Mouse (Mus musculus): Measurements from ENCODE around the gene Snx30. TPM values are rescaled to one million over a fixed set of nuclear protein-coding genes. Genes with fewer than 3 reads are reported as not detected.

Snx30 gene
- polyA plus RNA-seq, 1 experiment from 2014 or later, result 3.5 TPM

GRCm38 (mm10) chr4:59780568-59780967 is 25.1 kb upstream of the Snx30 start:
- TF ChIP-seq CTCF (IDR thresholded peaks at IDR 0.05; ENCODE audit: low read depth) (peak; percentile 76), EP300 (optimal IDR thresholded peaks at IDR 0.05) (no peak)
- Histone ChIP-seq H3K27ac (replicated peaks) (no peak overlapping the region), H3K9me3 (ENCODE audit: control insufficient read depth, low read length) (no peaks in the 10 kb centered on the region), H3K4me2 (replicated peaks; ENCODE audit: low read depth) (no peak overlapping the region), H3K4me1 (replicated peaks; ENCODE audit: control insufficient read depth, insufficient read depth) (peaks cover 3% of the 10 kb centered on the region; the same call in 1 of the 2 replicates), H3K27me3 (ENCODE audit: control insufficient read depth, insufficient read depth, low read length) (no peaks in the 10 kb centered on the region), H3K36me3 (ENCODE audit: control insufficient read depth, insufficient read depth, low read length) (no peaks in the 10 kb centered on the region), H3K9ac (ENCODE audit: low read length) (no peak overlapping the region), H3K4me3 (ENCODE audit: low read depth, low read length) (no peak overlapping the region)
- 7% methylated on average over 1 of the region's 1 CpGs for WGBS
- DNase-seq (ENCODE audit: low spot score), result no peak
- no peak for ATAC-seq (ENCODE audit: low FRiP score, low TSS enrichment)

GRCm38 (mm10) chr4:59782853-59783684 is 22.6 kb upstream of the Snx30 start:
- no peak for TF ChIP-seq CTCF (IDR thresholded peaks at IDR 0.05; ENCODE audit: low read depth)
- no peak for TF ChIP-seq EP300 (optimal IDR thresholded peaks at IDR 0.05)
- Histone ChIP-seq H3K36me3 (ENCODE audit: control insufficient read depth, insufficient read depth, low read length) (no peaks in the 10 kb centered on the region), H3K27me3 (ENCODE audit: control insufficient read depth, insufficient read depth, low read length) (no peaks in the 10 kb centered on the region), H3K9me3 (ENCODE audit: control insufficient read depth, low read length) (no peaks in the 10 kb centered on the region), H3K27ac (replicated peaks) (peak overlapping the region; percentile 76), H3K9ac (ENCODE audit: low read length) (peak overlapping the region; percentile 80), H3K4me2 (replicated peaks; ENCODE audit: low read depth) (peak overlapping the region; percentile 79), H3K4me1 (replicated peaks; ENCODE audit: control insufficient read depth, insufficient read depth) (peaks cover 3% of the 10 kb centered on the region; the same call in 1 of the 2 replicates), H3K4me3 (ENCODE audit: low read depth, low read length) (peak overlapping the region; percentile 98)
- under 1% methylated on average over 47 of the region's 47 CpGs for whole genome bisulfite sequencing
- DNase-seq (ENCODE audit: low spot score), result no peak
- peak; percentile 55; the same call in 1 of the 2 replicates for ATAC-seq (ENCODE audit: low FRiP score, low TSS enrichment)

- H3K27ac ChIP-seq (replicated peaks), result peak overlapping the region; percentile 76
- DNase-seq (ENCODE audit: low spot score) (peak; percentile 96), ATAC-seq (ENCODE audit: low FRiP score, low TSS enrichment) (peak; percentile 97)
- no peaks in the 10 kb centered on the region for H3K36me3 ChIP-seq (ENCODE audit: control insufficient read depth, insufficient read depth, low read length)
- TF ChIP-seq CTCF (IDR thresholded peaks at IDR 0.05; ENCODE audit: low read depth), result peak; percentile 18; the same call in 1 of the 2 replicates
- no peak for TF ChIP-seq EP300 (optimal IDR thresholded peaks at IDR 0.05)
- no peaks in the 10 kb centered on the region for H3K9me3 ChIP-seq (ENCODE audit: control insufficient read depth, low read length)
- peak overlapping the region; percentile 80 for H3K9ac ChIP-seq (ENCODE audit: low read length)
- H3K27me3 ChIP-seq (ENCODE audit: control insufficient read depth, insufficient read depth, low read length), result no peaks in the 10 kb centered on the region
- WGBS, result under 1% methylated on average over 36 of the region's 36 CpGs
- H3K4me2 ChIP-seq (replicated peaks; ENCODE audit: low read depth), result peak overlapping the region; percentile 79
- H3K4me1 ChIP-seq (replicated peaks; ENCODE audit: control insufficient read depth, insufficient read depth), result peaks cover 3% of the 10 kb centered on the region; the same call in 1 of the 2 replicates
- peak overlapping the region; percentile 98 for H3K4me3 ChIP-seq (ENCODE audit: low read depth, low read length)
Measured at GRCm38 (mm10) chr4:59783685-59784279, 21.9 kb upstream of the Snx30 start.

- no peak for ATAC-seq (ENCODE audit: low FRiP score, low TSS enrichment)
- Histone ChIP-seq H3K9ac (ENCODE audit: low read length) (no peak overlapping the region), H3K4me2 (replicated peaks; ENCODE audit: low read depth) (no peak overlapping the region), H3K27me3 (ENCODE audit: control insufficient read depth, insufficient read depth, low read length) (no peaks in the 10 kb centered on the region), H3K4me3 (ENCODE audit: low read depth, low read length) (no peak overlapping the region), H3K36me3 (ENCODE audit: control insufficient read depth, insufficient read depth, low read length) (no peaks in the 10 kb centered on the region), H3K9me3 (ENCODE audit: control insufficient read depth, low read length) (no peaks in the 10 kb centered on the region), H3K4me1 (replicated peaks; ENCODE audit: control insufficient read depth, insufficient read depth) (peaks cover 3% of the 10 kb centered on the region; the same call in 1 of the 2 replicates), H3K27ac (replicated peaks) (no peak overlapping the region)
- WGBS, result 17% methylated on average over 2 of the region's 2 CpGs
- TF ChIP-seq CTCF (IDR thresholded peaks at IDR 0.05; ENCODE audit: low read depth) (no peak), EP300 (optimal IDR thresholded peaks at IDR 0.05) (no peak)
- DNase-seq (ENCODE audit: low spot score), result no peak
Measured at GRCm38 (mm10) chr4:59785412-59785811, 20.2 kb upstream of the Snx30 start.

GRCm38 (mm10) chr4:59786661-59787060 is 19.0 kb upstream of the Snx30 start:
- Histone ChIP-seq H3K9me3 (ENCODE audit: control insufficient read depth, low read length) (no peaks in the 10 kb centered on the region), H3K4me3 (ENCODE audit: low read depth, low read length) (no peak overlapping the region), H3K36me3 (ENCODE audit: control insufficient read depth, insufficient read depth, low read length) (no peaks in the 10 kb centered on the region), H3K9ac (ENCODE audit: low read length) (no peak overlapping the region), H3K27me3 (ENCODE audit: control insufficient read depth, insufficient read depth, low read length) (no peaks in the 10 kb centered on the region), H3K4me2 (replicated peaks; ENCODE audit: low read depth) (no peak overlapping the region), H3K27ac (replicated peaks) (no peak overlapping the region), H3K4me1 (replicated peaks; ENCODE audit: control insufficient read depth, insufficient read depth) (peaks cover 3% of the 10 kb centered on the region; the same call in 1 of the 2 replicates)
- ATAC-seq (ENCODE audit: low FRiP score, low TSS enrichment), result peak; percentile 21; the same call in 1 of the 2 replicates
- TF ChIP-seq CTCF (IDR thresholded peaks at IDR 0.05; ENCODE audit: low read depth) (peak; percentile 96), EP300 (optimal IDR thresholded peaks at IDR 0.05) (no peak)
- WGBS, result 2% methylated on average over 7 of the region's 7 CpGs
- peak; percentile 75 for DNase-seq (ENCODE audit: low spot score)
